Mouse (Mus musculus): Measurements from ENCODE around the gene Gm5129. TPM values are rescaled to one million over a fixed set of nuclear protein-coding genes. Genes with fewer than 3 reads are reported as not detected.
A peak's percentile ranks its signal among the peaks of the same experiment; 100 is the strongest.
"Not testable (repeated sequence)": the region's sequence is repeated elsewhere in the genome, so short reads cannot be mapped to it uniquely, and the experiment has no call there.

Gm5129 gene
- polyA plus RNA-seq (2012; rRNA removed), result 2.6 TPM in 1 of 2 replicates, not detected in the other

DNA sequence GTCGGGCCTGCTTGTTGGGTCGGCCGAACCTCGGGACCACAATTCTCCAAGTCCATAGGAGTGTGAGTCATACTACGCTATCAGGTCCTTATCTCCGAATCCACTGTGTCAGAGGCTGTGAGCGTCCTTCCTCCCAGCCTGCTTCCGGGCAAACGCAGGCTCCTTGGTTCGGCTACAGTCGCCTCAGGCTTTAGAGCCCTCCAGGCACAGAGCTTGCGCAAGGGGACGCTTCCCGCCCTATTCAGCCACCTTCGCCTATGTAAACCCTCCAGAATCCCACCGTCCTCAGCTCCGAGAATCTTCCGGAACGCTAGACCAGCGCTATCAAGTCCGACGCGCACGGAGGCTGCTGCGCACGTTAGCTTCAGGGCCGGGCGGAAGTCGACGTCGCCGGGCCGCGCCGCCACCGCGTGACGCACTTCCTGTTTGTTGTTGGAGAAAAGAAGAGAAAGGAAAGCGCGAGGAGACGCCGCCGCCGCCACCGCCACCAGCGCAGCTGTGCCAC is at the start of gene Gm5129, which contains the start of gene Dnajb6:
Gm5129 (minus strand) TSS at position 380 of the 505 bp plus-strand sequence.
Dnajb6 (plus strand) TSS at position 132 of the 505 bp plus-strand sequence.
- DNase-seq (ENCODE audit: low read depth), result peak; percentile 51

DNA sequence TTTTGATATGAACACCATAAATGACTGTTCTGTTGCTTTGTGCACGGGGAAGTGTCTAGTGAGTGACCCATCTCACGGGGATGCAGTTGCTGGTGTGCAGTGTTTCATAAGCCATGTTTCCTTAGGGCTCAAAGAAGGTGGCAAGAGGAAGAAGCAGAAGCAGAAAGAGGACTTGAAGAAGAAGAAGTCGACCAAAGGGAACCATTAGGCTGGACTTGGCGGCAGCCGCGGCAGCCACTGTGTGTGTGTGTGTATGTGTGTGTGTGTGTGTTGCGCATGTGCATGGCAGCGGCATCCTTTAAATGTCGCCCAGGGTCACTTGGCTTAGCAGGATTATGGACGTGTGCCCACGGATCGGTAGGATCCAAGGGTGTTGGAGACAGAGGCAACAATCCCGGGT is 49.2 kb upstream of the Gm5129 start:
- DNase-seq (ENCODE audit: low read depth), result not testable (repeated sequence)

DNA sequence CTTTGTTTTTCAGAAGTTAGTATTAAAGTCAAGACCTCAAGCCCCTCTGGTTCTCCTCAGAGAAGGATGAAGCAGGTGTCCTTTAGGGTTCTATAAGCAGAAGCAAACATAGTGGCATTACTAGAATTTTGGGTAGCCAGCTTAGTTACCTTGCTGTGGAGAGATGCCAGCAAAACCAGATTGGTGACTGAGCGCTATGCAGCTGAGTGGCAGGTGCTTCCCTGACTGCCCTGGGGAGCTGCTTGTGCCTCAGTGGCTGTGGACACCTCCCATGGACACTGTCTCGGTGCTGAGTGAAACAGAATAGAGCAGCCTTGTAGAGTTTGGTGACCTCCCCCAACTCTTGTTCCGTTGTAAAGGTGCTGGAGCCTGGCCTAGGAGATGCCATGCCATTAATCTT is 46.5 kb upstream of the Gm5129 start:
- DNase-seq (ENCODE audit: low read depth), result no peak

DNA sequence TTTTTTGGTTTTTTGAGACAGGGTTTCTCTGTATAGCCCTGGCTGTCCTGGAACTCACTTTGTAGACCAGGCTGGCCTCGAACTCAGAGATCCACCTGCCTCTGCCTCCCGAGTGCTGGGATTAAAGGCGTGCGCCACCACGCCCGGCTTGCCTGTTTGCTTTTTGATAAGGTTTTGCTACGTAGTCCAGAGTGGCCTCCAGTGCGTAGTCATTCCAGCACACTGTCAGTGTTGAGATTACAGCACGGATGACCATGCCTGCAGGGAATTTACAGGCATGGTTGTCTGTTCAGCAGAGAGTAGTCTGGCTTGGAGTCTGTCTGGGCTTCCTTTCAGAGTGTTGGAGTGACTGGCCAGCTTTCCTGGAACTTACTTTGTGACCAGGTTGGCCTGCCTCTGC is 44.0 kb upstream of the Gm5129 start:
- DNase-seq (ENCODE audit: low read depth), result not testable (repeated sequence)

DNA sequence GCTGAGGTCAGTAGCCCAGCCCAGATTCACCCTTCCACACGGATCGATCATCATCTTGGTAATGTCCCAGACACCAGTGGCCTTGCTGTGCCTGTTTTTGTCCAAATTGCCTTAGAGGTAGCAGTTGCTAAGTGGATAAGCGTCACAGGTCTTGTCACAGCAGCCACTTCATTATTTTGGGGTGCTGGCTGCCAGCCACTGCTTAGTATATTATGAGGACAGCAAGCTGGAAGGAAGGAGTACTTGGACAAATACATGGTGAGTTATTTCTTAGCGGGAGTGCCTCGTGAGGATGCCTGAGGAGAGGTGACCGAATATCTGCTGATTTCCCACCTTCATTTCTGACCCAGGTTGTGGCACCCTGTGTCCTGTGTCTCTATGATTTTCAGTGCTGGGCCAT is 42.3 kb upstream of the Gm5129 start:
- DNase-seq (ENCODE audit: low read depth), result no peak

DNA sequence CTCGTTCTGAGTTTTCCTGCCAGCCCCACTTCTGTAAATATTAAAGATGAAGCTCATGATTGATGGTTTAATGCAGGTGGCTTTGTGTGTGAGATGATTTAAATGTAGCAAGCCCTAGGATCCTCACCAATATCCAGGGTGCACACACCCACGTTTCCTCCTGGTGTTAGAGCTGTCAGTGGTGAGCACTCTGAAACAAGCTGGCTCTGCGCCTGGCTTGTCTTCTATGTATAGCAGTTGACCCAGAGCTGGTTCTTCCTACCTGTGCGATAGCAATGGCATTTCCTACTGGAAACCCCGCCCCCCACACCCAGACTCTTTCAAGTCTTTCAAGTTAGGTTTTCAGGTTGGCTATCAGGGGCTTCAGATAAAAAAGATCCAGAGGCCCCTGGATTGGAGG is 39.7 kb upstream of the Gm5129 start:
- no peak for DNase-seq (ENCODE audit: low read depth)

DNA sequence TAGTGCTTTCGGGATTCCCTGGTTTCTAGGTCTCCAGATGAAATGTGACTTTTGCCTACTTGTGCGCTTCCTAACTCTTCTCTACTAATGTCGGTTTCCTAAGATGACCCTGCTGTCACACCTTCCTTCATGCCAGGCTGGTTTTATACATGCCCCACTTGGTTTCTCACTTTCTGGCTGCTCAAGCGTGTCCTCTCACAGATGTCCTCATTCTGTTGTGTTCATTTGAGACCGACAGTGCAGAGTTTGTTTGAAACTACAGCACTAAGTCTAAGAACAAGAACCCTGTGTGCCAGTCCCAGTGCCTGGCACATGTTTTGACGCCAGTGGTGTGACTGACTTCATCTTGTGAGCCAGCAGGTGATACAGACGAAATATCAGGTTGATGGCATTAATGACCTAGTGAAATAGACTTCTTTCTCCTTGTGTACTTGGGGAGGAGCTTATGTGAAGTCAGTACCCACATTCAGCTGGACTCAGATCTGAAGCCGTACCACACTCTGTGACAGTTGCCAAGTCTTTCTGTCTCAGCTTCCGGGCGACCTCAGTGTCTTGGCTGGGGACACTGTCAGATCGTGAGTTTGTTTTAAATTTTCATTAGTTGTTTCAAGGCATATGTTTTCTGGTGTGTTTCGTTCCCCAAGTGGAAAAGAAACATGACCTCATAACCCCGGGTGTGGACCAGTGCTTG is 37.9 kb upstream of the Gm5129 start:
- DNase-seq (ENCODE audit: low read depth), result no peak

DNA sequence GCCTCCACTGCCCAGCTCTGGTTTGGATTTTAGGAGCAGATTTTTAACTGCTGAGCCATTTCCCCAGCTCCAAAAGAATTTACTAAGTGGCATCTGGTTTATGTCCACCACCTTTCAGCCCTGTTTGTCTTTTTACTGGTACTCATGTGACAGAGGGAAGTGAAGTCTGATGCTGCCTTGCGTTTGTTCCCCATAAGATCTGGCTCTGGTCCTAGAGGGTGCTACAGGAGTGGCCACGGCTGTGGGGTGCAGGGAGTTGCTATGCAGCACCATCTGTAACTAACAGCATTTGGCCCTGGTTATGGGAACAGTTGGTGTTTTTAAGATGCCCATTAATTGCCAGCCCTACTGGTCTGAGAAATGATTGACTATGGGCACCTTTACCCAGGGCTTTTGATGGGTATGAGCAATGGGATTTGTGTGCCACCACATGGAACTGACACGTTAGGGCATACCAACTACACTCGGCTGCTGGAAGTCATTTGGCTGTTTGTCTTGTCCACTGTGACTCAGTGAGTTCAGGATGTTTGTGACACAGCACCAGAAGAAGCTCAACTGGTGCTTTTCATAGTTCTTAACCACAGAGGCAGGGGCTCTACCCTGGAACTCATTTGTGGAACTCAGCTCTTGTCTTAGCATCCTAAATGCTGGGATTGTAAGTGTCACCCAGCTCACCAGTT is 37.1 kb upstream of the Gm5129 start:
- no peak for DNase-seq (ENCODE audit: low read depth)

DNA sequence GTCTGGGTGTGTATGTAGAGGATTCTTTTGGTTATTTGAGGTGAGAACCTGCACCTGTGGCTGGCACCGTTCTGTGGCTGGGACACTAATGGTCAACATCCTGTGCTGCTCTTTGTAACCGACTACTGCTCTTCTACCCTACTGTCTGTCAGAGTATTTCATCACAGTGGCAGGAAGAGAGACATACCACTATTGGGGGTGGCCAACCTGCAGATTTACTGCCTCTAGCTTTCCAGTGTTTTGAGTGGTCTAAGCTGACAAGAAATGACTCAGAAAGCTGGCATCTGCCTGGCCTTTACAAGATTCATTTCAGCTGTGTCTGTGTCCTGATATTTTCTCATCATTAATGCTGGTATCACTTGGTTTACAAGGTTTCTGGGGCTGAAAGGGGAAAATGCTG is 36.3 kb upstream of the Gm5129 start:
- no peak for DNase-seq (ENCODE audit: low read depth)

DNA sequence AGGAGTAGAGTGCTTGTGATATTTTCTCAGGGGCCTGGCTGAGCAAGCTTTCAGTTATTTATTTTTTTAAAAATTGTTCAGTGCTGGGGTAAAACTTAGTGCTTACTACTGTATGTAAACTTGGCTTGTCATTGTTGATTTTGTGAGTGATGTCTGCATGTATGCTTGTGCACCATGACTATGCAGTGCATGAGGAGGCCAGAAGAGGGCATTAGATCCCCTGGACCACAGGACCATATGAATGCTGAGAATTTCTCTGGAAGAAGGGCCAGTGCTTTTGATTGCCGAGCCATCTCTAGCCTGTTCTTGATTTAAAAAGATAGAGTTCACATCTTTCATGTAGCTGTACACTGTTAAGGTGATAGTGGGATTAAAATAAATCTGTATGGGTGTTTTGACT is 35.2 kb upstream of the Gm5129 start:
- DNase-seq (ENCODE audit: low read depth), result no peak

DNA sequence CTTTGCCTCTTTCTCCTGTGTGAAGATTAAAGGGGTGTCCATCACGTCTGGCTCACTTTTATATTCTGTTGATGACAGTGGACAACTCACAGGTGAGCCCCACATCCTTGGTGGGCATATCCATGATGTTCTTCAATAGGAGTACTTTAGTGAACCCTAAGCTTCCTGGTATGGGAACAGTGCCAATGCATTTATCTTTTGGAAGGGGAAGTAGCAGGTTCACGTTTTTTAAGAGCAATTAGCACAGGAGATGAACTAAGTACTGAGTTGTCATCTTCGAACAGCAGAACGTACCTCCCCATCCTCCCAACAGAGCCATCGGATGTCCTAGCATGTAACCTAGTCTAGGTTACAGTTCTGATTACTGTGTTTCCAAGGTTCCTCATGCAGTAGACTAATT is 23.6 kb upstream of the Gm5129 start:
- DNase-seq (ENCODE audit: low read depth), result no peak

DNA sequence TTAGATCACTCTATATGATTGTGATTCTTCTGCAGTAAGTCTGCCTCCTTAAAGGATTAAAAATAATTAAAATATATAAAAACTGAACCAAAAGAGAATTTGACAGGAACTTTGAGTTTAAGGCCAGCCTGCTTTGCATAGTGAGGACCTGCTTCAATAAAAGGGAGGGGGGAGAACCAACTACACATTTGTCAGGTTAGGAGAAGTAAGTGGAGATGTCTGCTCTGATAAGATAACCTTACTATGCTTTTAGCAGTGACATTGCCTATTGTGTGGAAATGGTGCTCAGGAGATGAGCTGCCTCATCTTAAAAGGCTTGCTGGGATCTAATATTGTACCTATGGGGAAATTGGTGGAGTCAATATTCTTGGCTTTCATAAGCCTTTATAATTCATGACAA is 17.2 kb upstream of the Gm5129 start:
- DNase-seq (ENCODE audit: low read depth), result no peak

DNA sequence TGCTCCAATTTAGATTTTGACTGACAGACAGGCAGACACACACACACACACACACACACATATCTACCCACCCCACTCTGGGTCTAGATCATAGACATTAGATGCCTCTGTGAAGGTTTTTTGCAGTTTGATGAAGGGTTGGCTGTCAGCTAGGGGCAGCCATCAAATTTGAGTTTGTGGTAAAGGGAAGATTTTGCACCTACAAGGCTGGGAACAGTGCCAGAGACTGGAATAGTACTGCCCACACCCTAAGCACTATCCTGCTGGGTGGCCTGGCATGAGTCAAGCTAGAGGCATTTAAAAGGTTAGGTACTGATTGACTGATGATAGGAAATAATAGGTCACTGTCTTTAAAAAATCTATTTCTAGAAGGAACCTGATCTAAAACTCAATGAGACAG is 15.6 kb upstream of the Gm5129 start:
- DNase-seq (ENCODE audit: low read depth), result no peak

DNA sequence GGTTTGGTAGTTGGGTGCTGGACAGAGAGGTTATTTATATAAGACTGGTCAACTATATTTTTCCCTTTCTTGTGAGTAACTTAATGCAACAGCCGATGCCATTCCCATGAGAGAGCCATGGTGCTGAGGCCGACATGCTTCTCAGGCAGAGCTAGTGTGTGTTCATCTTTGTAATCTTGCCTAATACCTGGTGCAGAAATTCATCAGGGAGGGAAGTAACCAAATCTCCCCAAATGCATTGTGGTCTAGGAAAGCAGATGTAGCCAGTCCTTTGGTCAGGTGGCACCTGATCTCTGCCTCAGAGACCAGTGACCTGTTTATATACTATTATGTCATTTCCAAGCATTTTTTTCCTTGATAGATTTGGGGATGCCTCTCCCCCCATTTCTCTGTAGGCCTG is 11.9 kb upstream of the Gm5129 start:
- DNase-seq (ENCODE audit: low read depth), result no peak

DNA sequence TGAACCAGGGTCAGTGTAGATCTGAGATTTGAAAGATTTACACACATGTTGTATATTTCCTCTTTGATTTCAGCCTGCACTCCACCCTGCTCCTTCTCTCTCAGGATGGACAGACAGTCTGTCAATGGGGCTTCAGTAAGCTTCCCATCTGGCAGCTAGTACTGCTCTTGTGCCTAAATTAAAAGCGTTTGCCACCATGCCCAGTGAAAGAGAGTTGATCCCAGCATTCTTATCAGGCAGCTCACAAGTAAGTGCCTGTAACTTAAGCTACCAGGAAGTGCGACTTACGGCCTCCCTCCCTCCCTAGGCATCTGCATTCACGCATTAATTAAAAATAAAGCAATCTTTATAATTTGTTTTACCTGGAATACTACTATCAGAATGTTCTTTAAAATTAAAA is 5.4 kb upstream of the Gm5129 start:
- no peak for DNase-seq (ENCODE audit: low read depth)

DNA sequence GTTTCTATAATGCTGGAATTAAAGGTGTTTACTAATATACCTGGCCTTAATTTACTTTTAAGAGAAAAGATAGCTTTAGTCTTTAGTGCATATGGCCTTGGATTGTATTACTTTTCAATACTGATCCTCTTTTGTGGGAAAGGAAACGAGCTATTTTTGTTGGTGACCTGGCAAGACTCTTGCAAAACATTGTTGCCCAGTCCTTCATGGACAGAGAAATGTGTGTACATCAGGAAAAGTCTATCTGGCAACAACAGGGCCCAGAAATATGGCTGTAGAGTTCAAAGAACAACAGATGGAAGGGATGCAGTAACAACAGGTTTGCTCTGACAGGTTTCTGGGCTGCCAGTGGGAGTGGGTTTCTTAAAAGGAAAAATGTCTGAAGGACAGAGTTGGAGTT is 4.9 kb upstream of the Gm5129 start:
- DNase-seq (ENCODE audit: low read depth), result no peak

DNA sequence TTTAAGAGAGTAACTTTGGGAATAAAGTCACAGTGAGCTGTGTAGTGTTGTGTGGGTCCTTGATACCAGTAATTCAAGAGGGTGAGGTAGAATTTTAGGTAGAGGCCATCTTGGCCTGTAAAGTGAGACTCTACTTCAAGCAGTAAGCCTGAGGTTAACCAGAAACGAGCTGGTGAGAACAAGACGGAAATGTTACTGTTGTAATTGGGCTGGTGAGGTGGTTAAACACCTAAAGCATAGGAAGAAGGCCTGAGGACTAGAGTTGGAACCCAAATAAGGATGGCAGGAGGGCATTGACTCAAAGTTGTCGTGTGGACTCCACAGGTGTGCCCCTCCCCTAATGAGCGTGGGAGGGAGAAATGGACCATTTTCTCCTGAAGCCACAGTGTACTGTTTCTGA is 2.3 kb upstream of the Gm5129 start:
- no peak for DNase-seq (ENCODE audit: low read depth)

DNA sequence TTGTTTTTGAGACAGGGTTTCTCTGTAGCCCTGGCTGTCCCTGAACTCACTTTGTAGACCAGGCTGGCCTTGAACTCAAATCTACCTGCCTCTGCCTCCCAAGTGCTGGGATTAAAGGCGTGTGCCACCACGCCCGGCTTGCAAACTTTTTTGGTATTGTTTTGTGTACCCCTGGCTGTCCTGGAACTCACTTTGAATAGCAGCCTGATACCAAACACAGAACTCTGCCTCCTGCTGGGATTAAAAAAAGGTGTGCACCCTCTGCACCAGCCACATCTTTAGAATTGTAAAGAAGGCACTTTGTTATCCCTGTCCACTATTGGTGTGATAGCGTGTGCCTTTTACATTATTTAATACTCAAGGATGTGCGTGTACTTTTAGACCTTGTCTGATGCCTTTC is 1.7 kb upstream of the Gm5129 start:
- DNase-seq (ENCODE audit: low read depth), result no peak

DNA sequence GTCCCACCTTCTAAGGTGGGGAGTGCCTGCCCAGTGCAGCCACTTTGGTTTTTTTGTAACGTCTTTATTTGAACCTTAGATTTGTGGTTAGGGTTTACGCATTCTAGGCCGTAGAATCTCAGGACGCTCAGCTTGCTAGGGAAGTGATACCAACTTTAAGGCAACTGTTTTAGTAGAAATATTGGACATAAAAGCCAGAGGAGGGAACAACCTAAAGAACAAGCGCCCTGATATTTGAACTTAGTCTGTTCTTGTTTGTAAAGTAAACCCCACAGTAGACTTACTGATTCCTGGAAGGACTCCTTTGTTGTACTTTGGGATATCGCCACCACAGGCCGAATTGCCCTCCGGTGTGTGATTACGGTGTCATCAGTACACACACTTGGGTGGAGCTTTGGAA is 1.2 kb upstream of the Gm5129 start:
- no peak for DNase-seq (ENCODE audit: low read depth)

DNA sequence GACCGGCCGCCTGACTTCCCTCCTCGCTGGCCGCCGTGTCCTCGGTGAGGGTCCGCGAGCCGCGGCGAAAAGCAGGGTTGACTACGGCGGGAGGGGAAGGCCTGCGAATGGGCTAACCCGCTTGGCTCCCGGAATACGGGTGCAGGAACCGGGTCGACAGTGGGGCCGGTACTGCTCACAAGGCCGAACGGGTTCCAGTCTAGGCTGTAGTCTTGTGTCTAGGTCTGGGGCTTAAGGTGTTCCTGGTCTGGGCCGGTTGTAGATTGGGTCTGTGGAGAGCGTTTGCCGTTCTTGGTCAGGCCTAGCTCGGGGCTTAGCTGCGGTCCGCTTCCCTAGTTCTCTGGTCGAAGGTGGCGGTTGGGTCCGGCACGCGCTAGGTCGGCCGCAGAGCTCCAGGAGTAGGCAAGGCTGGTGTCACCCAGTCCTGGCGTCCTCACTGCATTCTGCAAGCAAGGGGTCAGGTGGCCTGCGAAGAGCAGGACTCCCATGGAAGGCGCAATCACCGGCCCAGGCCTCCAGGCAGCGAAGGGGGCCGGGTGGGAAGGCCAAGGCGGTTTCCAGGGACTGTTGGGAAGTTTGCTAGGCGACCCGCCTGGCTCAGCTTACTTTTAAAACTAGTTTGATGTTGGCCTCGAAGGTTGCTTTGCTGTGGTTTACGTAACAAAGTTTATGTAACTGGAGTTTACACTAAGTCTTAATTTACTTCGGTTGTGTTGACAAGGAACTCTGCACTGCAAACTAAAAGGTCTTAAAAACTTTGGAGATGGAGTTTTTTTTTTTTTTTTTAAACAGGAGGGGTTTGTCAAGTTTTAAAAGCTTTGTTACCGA is 551 bp upstream of the Gm5129 start:
- no peak for DNase-seq (ENCODE audit: low read depth)

DNA sequence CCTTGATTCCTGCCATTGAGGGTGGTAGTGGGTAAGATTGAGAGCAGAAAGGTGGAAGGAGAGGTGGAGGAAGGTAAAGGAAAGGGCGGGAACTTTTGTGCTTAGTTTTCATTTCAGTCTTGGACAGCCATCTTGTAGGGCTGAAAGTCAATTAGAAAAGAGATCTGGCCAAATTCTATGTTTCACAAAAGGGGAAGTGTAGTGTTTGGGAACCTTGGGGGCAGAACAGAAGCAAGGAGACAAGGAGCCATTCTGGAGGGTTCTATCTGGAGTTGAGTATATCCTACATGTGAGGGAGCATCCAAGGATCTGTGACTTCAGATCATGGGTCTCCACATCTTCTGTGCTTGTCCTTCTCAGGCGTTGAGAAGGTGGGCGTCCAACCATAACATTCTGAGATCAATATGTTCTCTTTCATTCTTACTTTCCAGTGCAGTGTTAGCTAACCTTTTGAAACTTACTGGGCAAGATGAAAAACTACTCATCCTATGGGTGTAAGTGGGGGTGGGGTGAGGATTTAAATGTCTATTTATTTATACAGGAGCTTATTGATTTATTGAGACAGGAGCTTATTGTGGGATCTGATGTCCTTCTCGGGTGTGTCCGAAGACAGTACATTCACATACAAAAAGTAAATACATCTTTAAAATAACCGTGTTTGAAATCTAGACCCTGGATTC is 765 bp downstream of the Gm5129 start:
- DNase-seq (ENCODE audit: low read depth), result no peak

DNA sequence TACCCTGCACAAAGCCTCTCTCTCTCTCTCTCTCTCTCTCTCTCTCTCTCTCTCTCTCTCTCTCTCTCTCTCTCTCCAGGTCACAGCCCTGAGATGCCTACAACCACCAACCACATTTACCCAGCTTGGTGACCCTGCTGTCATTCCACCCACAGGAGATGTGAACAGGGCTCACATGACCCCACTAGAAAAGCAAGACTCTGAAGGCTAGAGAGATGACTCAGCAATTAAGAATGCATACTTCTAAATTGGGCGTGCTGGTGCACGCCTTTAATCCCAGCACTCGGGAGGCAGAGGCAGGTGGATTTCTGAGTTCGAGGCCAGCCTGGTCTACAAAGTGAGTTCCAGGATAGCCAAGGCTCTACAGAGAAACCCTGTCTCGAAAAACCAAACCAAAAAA is 9.7 kb downstream of the Gm5129 start:
- DNase-seq (ENCODE audit: low read depth), result not testable (repeated sequence)

All from gonadal fat pad, adult 2 months (tissue).